Mouse (Mus musculus) hindbrain, embryonic 12.5 days (tissue): ENCODE results near the gene H60b. TPM values are rescaled to one million over a fixed set of nuclear protein-coding genes. Genes with fewer than 3 reads are reported as not detected.

Experiments used
- ATAC-seq: fragments of 200-750 bp; cut with Nextera tagmentation; 2 replicates; pipeline ENCODE4 v1.8.0; 2017; ENCODE audit warnings: moderate TSS enrichment; ENCODE audit not compliant: low FRiP score
- H3K27ac ChIP-seq: fragments of 300-500 bp; sonication (generic); 2 replicates; pipeline ENCODE4 v1.5.1; 2016; ENCODE audit warnings: mild to moderate bottlenecking
- H3K27me3 ChIP-seq: fragments of 300-500 bp; sonication (generic); 2 replicates; pipeline ENCODE4 v1.6.1; 2016; ENCODE audit warnings: mild to moderate bottlenecking
- H3K36me3 ChIP-seq: fragments of 300-500 bp; sonication (generic); 2 replicates; pipeline ENCODE4 v1.6.1; 2016; ENCODE audit warnings: mild to moderate bottlenecking
- H3K4me1 ChIP-seq: fragments of 300-500 bp; sonication (generic); 2 replicates; pipeline ENCODE4 v1.6.1; 2016
- H3K4me2 ChIP-seq: fragments of 300-500 bp; sonication (generic); replicated peaks from 2 replicates; pipeline ENCODE4 v1.6.1; 2016; ENCODE audit warnings: mild to moderate bottlenecking
- H3K4me3 ChIP-seq: fragments of 300-500 bp; sonication (generic); 2 replicates; pipeline ENCODE4 v1.5.1; 2016; ENCODE audit warnings: mild to moderate bottlenecking
- H3K9ac ChIP-seq: fragments of 300-500 bp; sonication (generic); 2 replicates; pipeline ENCODE4 v1.6.1; 2016; ENCODE audit warnings: mild to moderate bottlenecking, moderate library complexity
- H3K9me3 ChIP-seq: fragments of 300-500 bp; sonication (generic); replicated peaks from 2 replicates; pipeline ENCODE4 v1.6.1; 2016; ENCODE audit warnings: mild to moderate bottlenecking
- WGBS: fragments of 180-500 bp; shearing (Covaris S2); methylation state at CpG from one replicate; pipeline ENCODE4 v1.1.7; 2016; 5-methylcytosine and 5-hydroxymethylcytosine counted together
- polyA plus RNA-seq: library from polyadenylated mRNA; unstranded; fragments of >200 nt; fragmentation: Nextera tagmentation; extraction: Ambion mirVana; gene quantifications from 2 replicates; pipeline ENCODE4 v1.2.1, GENCODE M21; 2016

H60b gene
- polyA plus RNA-seq, 1 experiment from 2014 or later, result 0.85 TPM

DNA sequence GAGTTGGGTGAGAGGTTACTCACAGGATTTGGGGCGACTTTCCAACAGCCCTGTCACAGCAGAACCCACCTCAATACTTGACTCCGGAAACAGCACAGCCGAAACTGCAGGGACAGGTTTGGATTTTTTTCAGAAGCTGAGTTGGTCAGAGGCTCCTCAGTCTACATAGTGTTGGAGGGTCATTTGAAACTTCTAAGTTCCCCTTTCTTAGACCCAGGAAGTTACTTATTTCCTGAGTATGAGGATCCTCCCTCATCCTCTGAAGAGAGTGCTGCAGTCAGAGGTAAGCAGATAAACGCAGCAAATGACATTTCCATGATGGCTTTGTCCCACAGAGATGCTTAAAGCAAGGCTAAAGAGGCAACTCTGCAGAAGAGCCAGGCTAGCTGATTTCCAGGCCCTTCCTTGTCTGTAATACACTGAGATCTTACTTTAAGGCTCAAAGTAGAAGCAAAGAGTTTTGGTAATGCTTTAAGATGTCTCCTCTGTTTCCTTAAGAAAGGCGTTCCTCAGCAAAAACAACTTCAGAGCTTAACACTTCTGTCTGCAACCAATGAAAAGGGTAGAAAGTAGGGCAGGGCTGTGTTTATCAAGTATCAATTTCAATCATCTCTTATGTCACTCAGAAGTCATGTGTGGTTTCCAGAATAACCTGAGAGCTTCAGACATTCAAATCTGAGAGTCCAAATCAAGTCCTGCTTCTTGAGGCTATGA is 144.1 kb downstream of the H60b start:
- H3K4me2 ChIP-seq, result no peak overlapping the region

GRCm38 (mm10) chr10:22303736-22304135 is 145.3 kb downstream of the H60b start:
- Histone ChIP-seq H3K36me3 (no peaks in the 10 kb centered on the region), H3K4me1 (no peaks in the 10 kb centered on the region), H3K27ac (no peak overlapping the region), H3K9me3 (no peaks in the 10 kb centered on the region), H3K27me3 (no peaks in the 10 kb centered on the region), H3K4me2 (no peak overlapping the region), H3K4me3 (no peak overlapping the region), H3K9ac (no peak overlapping the region)
- WGBS, result 88% methylated on average over 6 of the region's 6 CpGs
- no peak for ATAC-seq

More for the DNA sequence above, 144.1 kb downstream of the H60b start:
- Histone ChIP-seq H3K4me1 (no peaks in the 10 kb centered on the region), H3K4me3 (no peak overlapping the region), H3K36me3 (no peaks in the 10 kb centered on the region), H3K27ac (no peak overlapping the region), H3K9me3 (no peaks in the 10 kb centered on the region), H3K9ac (no peak overlapping the region), H3K27me3 (no peaks in the 10 kb centered on the region)
- WGBS, result 87% methylated on average over 5 of the region's 5 CpGs
- no peak for ATAC-seq

- 76% methylated on average over 4 of the region's 4 CpGs for WGBS
- H3K4me3 ChIP-seq, result no peak overlapping the region
- no peaks in the 10 kb centered on the region for H3K36me3 ChIP-seq
- H3K9ac ChIP-seq, result no peak overlapping the region
- ATAC-seq, result no peak
- no peak overlapping the region for H3K4me2 ChIP-seq
- H3K27ac ChIP-seq, result no peak overlapping the region
- no peaks in the 10 kb centered on the region for H3K27me3 ChIP-seq
- no peaks in the 10 kb centered on the region for H3K9me3 ChIP-seq
- H3K4me1 ChIP-seq, result no peaks in the 10 kb centered on the region
These were observed 147.4 kb downstream of the H60b start for GRCm38 (mm10) chr10:22305801-22306200.

- H3K9ac ChIP-seq, result no peak overlapping the region
- H3K4me3 ChIP-seq, result no peak overlapping the region
- no peak overlapping the region for H3K4me2 ChIP-seq
- 73% methylated on average over 4 of the region's 4 CpGs for WGBS
- no peaks in the 10 kb centered on the region for H3K4me1 ChIP-seq
- ATAC-seq, result no peak
- no peaks in the 10 kb centered on the region for H3K9me3 ChIP-seq
- H3K27ac ChIP-seq, result no peak overlapping the region
- no peaks in the 10 kb centered on the region for H3K36me3 ChIP-seq
- no peaks in the 10 kb centered on the region for H3K27me3 ChIP-seq
These were observed 148.1 kb downstream of the H60b start for GRCm38 (mm10) chr10:22306452-22306851.

- no peak overlapping the region for H3K9ac ChIP-seq
- 67% methylated on average over 1 of the region's 1 CpGs for WGBS
These were observed 149.8 kb downstream of the H60b start for GRCm38 (mm10) chr10:22308221-22308620.

DNA sequence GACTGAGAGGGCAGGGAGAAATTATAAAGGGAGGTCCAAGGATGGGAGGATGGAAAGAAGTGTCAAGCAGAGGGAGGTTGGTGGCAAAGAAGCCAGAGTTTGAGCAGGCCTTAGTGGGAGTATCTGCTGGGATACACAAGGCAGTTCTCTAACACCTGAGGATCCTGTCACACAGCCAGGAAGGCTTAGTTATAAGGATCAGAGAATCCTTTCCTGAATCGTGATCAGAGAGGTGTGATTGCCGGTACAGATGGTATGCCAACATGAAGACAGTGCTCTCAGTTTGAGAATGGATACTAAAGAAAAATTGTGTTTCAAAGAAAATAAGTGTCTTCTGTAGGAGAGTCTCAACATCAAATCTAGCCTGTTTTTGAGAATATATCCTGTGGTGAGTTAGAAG is 164.5 kb downstream of the H60b start:
- Histone ChIP-seq H3K27me3 (no peaks in the 10 kb centered on the region), H3K4me1 (no peaks in the 10 kb centered on the region), H3K9me3 (no peaks in the 10 kb centered on the region), H3K9ac (no peak overlapping the region), H3K27ac (no peak overlapping the region), H3K4me3 (no peak overlapping the region), H3K36me3 (no peaks in the 10 kb centered on the region), H3K4me2 (no peak overlapping the region)
- ATAC-seq, result no peak
- WGBS, result 86% methylated on average over 2 of the region's 2 CpGs

More at GRCm38 (mm10) chr10:22308221-22308620, 149.8 kb downstream of the H60b start:
- Histone ChIP-seq H3K4me3 (no peak overlapping the region), H3K9me3 (no peaks in the 10 kb centered on the region), H3K27me3 (no peaks in the 10 kb centered on the region), H3K27ac (no peak overlapping the region), H3K36me3 (no peaks in the 10 kb centered on the region), H3K4me2 (no peak overlapping the region), H3K4me1 (no peaks in the 10 kb centered on the region)
- no peak for ATAC-seq

Other genes with a start within 250 kb of the H60b start
- gene 4930444G20Rik, start 90.5 kb upstream of the H60b start, polyA plus RNA-seq, result not detected in 2 replicates
- 13.5 and 15.6 TPM in 2 replicates for gene E030030I06Rik, start 9.3 kb upstream of the H60b start, polyA plus RNA-seq
- 6.1 and 6.8 TPM in 2 replicates for gene Raet1e, start within 50 bp of the H60b start, polyA plus RNA-seq
- gene Raet1d, start 202.0 kb downstream of the H60b start, polyA plus RNA-seq, result 12.3 and 12.6 TPM in 2 replicates